Mouse (Mus musculus) cerebellum, adult 2 months (tissue): ENCODE measurements around the gene Cwh43. TPM values are rescaled to one million over a fixed set of nuclear protein-coding genes. Genes with fewer than 3 reads are reported as not detected.

Source experiments
- DNase-seq, 2 experiments: peaks; one replicate each; pipeline ENCODE4 v3.0.0; 2021
- H3K27ac ChIP-seq: fragments of 200-500 bp; 2 replicates; pipeline ENCODE4 v1.5.1; 2012; ENCODE audit warnings: low read length, control low read depth, inconsistent platforms; ENCODE audit not compliant: insufficient read depth
- H3K27me3 ChIP-seq: fragments of 200-500 bp; 2 replicates; pipeline ENCODE4 v1.6.1; 2012; ENCODE audit warnings: inconsistent platforms, mild to moderate bottlenecking, low read length, moderate library complexity; ENCODE audit not compliant: control insufficient read depth, insufficient read depth
- H3K4me1 ChIP-seq: fragments of 200-500 bp; 2 replicates; pipeline ENCODE4 v1.6.1; 2011; ENCODE audit warnings: low read length; ENCODE audit not compliant: control insufficient read depth, insufficient read depth
- H3K4me3 ChIP-seq: fragments of 200-500 bp; replicated peaks from 2 replicates; pipeline ENCODE3; 2011; ENCODE audit warnings: mild to moderate bottlenecking, low read depth, low read length, control low read depth; ENCODE audit not compliant: insufficient read depth
- CTCF ChIP-seq: fragments of 200-500 bp; IDR thresholded peaks from 2 replicates; pipeline ENCODE4 v1.5.1; 2011; ENCODE audit warnings: low read depth, mild to moderate bottlenecking, control low read depth, low read length, moderate library complexity, borderline replicate concordance; ENCODE audit not compliant: insufficient read depth
- POLR2A ChIP-seq: fragments of 200-500 bp; IDR thresholded peaks from 2 replicates; pipeline ENCODE4 v1.6.1; 2011; ENCODE audit warnings: low read length, control low read depth, borderline replicate concordance; ENCODE audit not compliant: insufficient read depth
- WGBS: fragments of 180-500 bp; shearing (Covaris S2); methylation state at CpG from one replicate; pipeline ENCODE4 v1.1.7; 2018; 5-methylcytosine and 5-hydroxymethylcytosine counted together
- polyA plus RNA-seq: library from polyadenylated mRNA; depleted of rRNA; stranded (reverse); fragments of >200 nt; gene quantifications from 2 replicates; pipeline ENCODE4 v1.2.3, GENCODE M21; 2012

The Cwh43 gene
- polyA plus RNA-seq, 1 experiment = 0.20 TPM

GRCm38 (mm10) chr5:73419045-73419695, 13.3 kb downstream of the Cwh43 start:
- DNase-seq = no peak
- Histone ChIP-seq H3K27ac (no peak overlapping the region), H3K27me3 (no peaks in the 10 kb centered on the region; the same call in 1 of the 2 replicates), H3K4me3 (no peak overlapping the region), H3K4me1 (no peaks in the 10 kb centered on the region; the same call in 1 of the 2 replicates)
- 43% methylated on average over 11 of the region's 11 CpGs for WGBS
- TF ChIP-seq POLR2A (no peak), CTCF (no peak)

- TF ChIP-seq POLR2A (no peak), CTCF (no peak)
- no peak overlapping the region for H3K27ac ChIP-seq
- 41% methylated on average over 6 of the region's 6 CpGs for WGBS
- DNase-seq = no peak
- H3K4me3 ChIP-seq = no peak overlapping the region
- no peaks in the 10 kb centered on the region for H3K4me1 ChIP-seq
- no peaks in the 10 kb centered on the region for H3K27me3 ChIP-seq
Observed at GRCm38 (mm10) chr5:73426824-73427223, 20.9 kb downstream of the Cwh43 start.

- DNase-seq = peak; percentile 67 to 80
- Histone ChIP-seq H3K27me3 (no peaks in the 10 kb centered on the region), H3K4me1 (no peaks in the 10 kb centered on the region), H3K4me3 (no peak overlapping the region), H3K27ac (no peak overlapping the region)
- 12% methylated on average over 14 of the region's 14 CpGs for WGBS
- TF ChIP-seq POLR2A (no peak), CTCF (peak; percentile 95)
Observed at GRCm38 (mm10) chr5:73431581-73431980, 25.7 kb downstream of the Cwh43 start.

GRCm38 (mm10) chr5:73432805-73433204, 26.9 kb downstream of the Cwh43 start:
- no peak for DNase-seq
- H3K27me3 ChIP-seq = no peaks in the 10 kb centered on the region
- H3K4me3 ChIP-seq = no peak overlapping the region
- H3K27ac ChIP-seq = no peak overlapping the region
- no peaks in the 10 kb centered on the region for H3K4me1 ChIP-seq
- WGBS = 80% methylated on average over 6 of the region's 6 CpGs
- no peak for TF ChIP-seq CTCF
- TF ChIP-seq POLR2A = no peak

GRCm38 (mm10) chr5:73434764-73435163, 28.9 kb downstream of the Cwh43 start:
- 81% methylated on average over 7 of the region's 7 CpGs for WGBS
- Histone ChIP-seq H3K27ac (no peak overlapping the region), H3K27me3 (no peaks in the 10 kb centered on the region), H3K4me1 (no peaks in the 10 kb centered on the region), H3K4me3 (no peak overlapping the region)
- DNase-seq = no peak
- TF ChIP-seq CTCF = no peak
- TF ChIP-seq POLR2A = no peak

GRCm38 (mm10) chr5:73442176-73442575, 36.3 kb downstream of the Cwh43 start:
- no peak for TF ChIP-seq POLR2A
- TF ChIP-seq CTCF = no peak
- WGBS = 68% methylated on average over 9 of the region's 9 CpGs
- H3K27me3 ChIP-seq = no peaks in the 10 kb centered on the region
- no peak for DNase-seq
- H3K27ac ChIP-seq = no peak overlapping the region
- no peaks in the 10 kb centered on the region for H3K4me1 ChIP-seq
- no peak overlapping the region for H3K4me3 ChIP-seq

- TF ChIP-seq CTCF (no peak), POLR2A (no peak)
- Histone ChIP-seq H3K27me3 (no peaks in the 10 kb centered on the region), H3K27ac (no peak overlapping the region), H3K4me1 (no peaks in the 10 kb centered on the region), H3K4me3 (no peak overlapping the region)
- DNase-seq = no peak
- 79% methylated on average over 1 of the region's 1 CpGs for WGBS
Observed at GRCm38 (mm10) chr5:73450276-73450675, 44.4 kb downstream of the Cwh43 start.

- 70% methylated on average over 2 of the region's 2 CpGs for WGBS
- TF ChIP-seq POLR2A (no peak), CTCF (no peak)
- Histone ChIP-seq H3K4me1 (no peaks in the 10 kb centered on the region), H3K27me3 (no peaks in the 10 kb centered on the region), H3K27ac (no peak overlapping the region), H3K4me3 (no peak overlapping the region)
- DNase-seq = no peak
Observed at GRCm38 (mm10) chr5:73454502-73455306, 48.8 kb downstream of the Cwh43 start.
